Comparison of ENCODE assay signal across 9 mouse cellular contexts in genomic region chr16:93684441-93684840, GRCm38 (mm10). TPM values are rescaled to one million over a fixed set of nuclear protein-coding genes. Genes with fewer than 3 reads are reported as not detected.
DNase-seq lines count a peak whose midpoint lies in the region; ATAC-seq and TF ChIP-seq lines count a peak whose summit lies in the region.
"Had no signal": no experiment of that assay in that cellular context is flagged by ENCODE, and none has a peak within 500 bp of the region (broad histone marks: within the 10 kb centered on the region; RNA-seq: fewer than 3 reads in every experiment).

No protein-coding gene starts in this region.

- intact Hi-C loops in heart, adult 2 months (cut with DNase I): loop anchor here (10.0 kb wide), 1 partner anchor 230 kb away; no protein-coding TSS in a partner anchor
- intact Hi-C loops in heart, postnatal 25 days (cut with DNase I): loop anchor here (10.0 kb wide), 1 partner anchor 100 kb away; no protein-coding TSS in a partner anchor

- TF ChIP-seq POLR2A in heart, adult 2 months (IDR thresholded peaks at IDR 0.05; ENCODE audit: insufficient read depth, low read depth, low read length): no peak
- no peak for TF ChIP-seq POLR2A in CH12.LX (IDR thresholded peaks at IDR 0.05; ENCODE audit: low read depth, low read length)

- H3K27ac ChIP-seq in heart, adult 2 months: no peak overlapping the region; the same call in 1 of the 2 replicates
- no peak overlapping the region for H3K27ac ChIP-seq in CH12.LX (ENCODE audit: insufficient read depth, low read depth)
- no peak overlapping the region for H3K27ac ChIP-seq in forebrain, postnatal 0 days (ENCODE audit: low read depth, low read length)
- no peak overlapping the region for H3K27ac ChIP-seq in macrophage

- TF ChIP-seq RAD21 in CH12.LX (IDR thresholded peaks at IDR 0.05; ENCODE audit: low read depth, low read length): no peak

- no peak for ATAC-seq in forebrain, postnatal 0 days

- peak overlapping the region; percentile 68 for H3K4me3 ChIP-seq in heart, adult 2 months
- peak overlapping the region in 1 of 3 experiments; percentile 15 for H3K4me3 ChIP-seq in CH12.LX (replicated peaks in 1 of 3; ENCODE audit: low read depth in 2 of 3, low read length in 2 of 3, poor library complexity in 1 of 3)
- H3K4me3 ChIP-seq in forebrain, postnatal 0 days (ENCODE audit: low read depth, low read length): no peak overlapping the region
- H3K4me3 ChIP-seq in macrophage (ENCODE audit: inconsistent target): peak overlapping the region; percentile 38

- H3K27me3 ChIP-seq in heart, adult 2 months (ENCODE audit: control insufficient read depth, insufficient read depth, low read length): peaks cover 3% of the 10 kb centered on the region; the same call in 1 of the 2 replicates
- peaks cover 50% of the 10 kb centered on the region for H3K27me3 ChIP-seq in CH12.LX (replicated peaks)
- peaks cover 32% of the 10 kb centered on the region for H3K27me3 ChIP-seq in forebrain, postnatal 0 days (ENCODE audit: insufficient read depth, low read length)

- H3K9me3 ChIP-seq in CH12.LX (replicated peaks; ENCODE audit: low read length): no peaks in the 10 kb centered on the region
- H3K9me3 ChIP-seq in forebrain, postnatal 0 days (ENCODE audit: low read length): no peaks in the 10 kb centered on the region

- dilution Hi-C loops in CH12.LX (cut with MboI; ENCODE audit: extremely low pct_ligation_motif_present, extremely low pct_unique_long_range_greater_than_20kb, low sequenced_read_pairs): no loop called here

- H3K4me1 ChIP-seq in heart, adult 2 months (ENCODE audit: control insufficient read depth, insufficient read depth, low read length): peaks cover 4% of the 10 kb centered on the region
- peaks cover 16 to 32% of the 10 kb centered on the region in 2 experiments for H3K4me1 ChIP-seq in CH12.LX (ENCODE audit: control insufficient read depth in 1 of 2, insufficient read depth in 2 of 2)
- peaks cover 5% of the 10 kb centered on the region; the same call in 1 of the 2 replicates for H3K4me1 ChIP-seq in forebrain, postnatal 0 days (ENCODE audit: insufficient read depth)

- no peak for TF ChIP-seq CTCF in heart, adult 2 months (IDR thresholded peaks at IDR 0.05)
- no peak for TF ChIP-seq CTCF in CH12.LX (conservative IDR thresholded peaks at IDR 0.05 in 1 of 2, IDR thresholded peaks at IDR 0.05 in 1 of 2; ENCODE audit: low read depth in 2 of 2, low read length in 2 of 2)
- TF ChIP-seq CTCF in forebrain, postnatal 0 days (IDR thresholded peaks at IDR 0.05; ENCODE audit: low read depth): no peak

- no peaks in the 10 kb centered on the region for H3K79me2 ChIP-seq in heart, adult 2 months (replicated peaks; ENCODE audit: control insufficient read depth, insufficient read depth, low read length)
- no peaks in the 10 kb centered on the region for H3K79me2 ChIP-seq in CH12.LX (replicated peaks; ENCODE audit: control insufficient read depth, extremely low read depth, insufficient read depth, poor library complexity, severe bottlenecking)
- H3K79me2 ChIP-seq in macrophage (ENCODE audit: inconsistent target): no peaks in the 10 kb centered on the region

- 43% methylated on average over 7 of the region's 7 CpGs for WGBS in heart, adult 2 months
- 35% methylated on average over 7 of the region's 7 CpGs for WGBS in forebrain, postnatal 0 days
- 49% methylated on average over 7 of the region's 7 CpGs for WGBS in macrophage (ENCODE audit: missing documents)

- peak overlapping the region; percentile 64 for H3K4me2 ChIP-seq in CH12.LX (ENCODE audit: insufficient read depth, low read depth, poor library complexity, severe bottlenecking)
- H3K4me2 ChIP-seq in forebrain, postnatal 0 days (ENCODE audit: low read depth): peak overlapping the region; percentile 65

- DNase-seq in heart, adult 2 months: no peak
- DNase-seq in heart, postnatal 25 days (ENCODE audit: low spot score): no peak
- DNase-seq in CH12.LX (ENCODE audit: extremely low read depth): peak; percentile 52
- no peak for DNase-seq in forebrain, postnatal 0 days
- DNase-seq in right cerebral cortex, postnatal 4 days: no peak
- DNase-seq in layer of hippocampus, adult 18-20 months (ENCODE audit: low spot score in 2 of 2): no peak
- DNase-seq in urinary bladder, postnatal 4 days (ENCODE audit: low spot score in 2 of 2): no peak

- no peaks in the 10 kb centered on the region for H3K36me3 ChIP-seq in heart, adult 2 months (ENCODE audit: control insufficient read depth, insufficient read depth, low read length)
- H3K36me3 ChIP-seq in CH12.LX (replicated peaks in 1 of 2; ENCODE audit: control insufficient read depth in 1 of 2, insufficient read depth in 1 of 2, low read length in 1 of 2) (no peaks in the 10 kb centered on the region), macrophage (ENCODE audit: inconsistent target) (no peaks in the 10 kb centered on the region)
- H3K36me3 ChIP-seq in forebrain, postnatal 0 days (ENCODE audit: insufficient read depth): no peaks in the 10 kb centered on the region

- peak overlapping the region; percentile 20 for H3K9ac ChIP-seq in heart, adult 2 months (ENCODE audit: low read depth, low read length)
- peak overlapping the region; percentile 27; the same call in 1 of the 2 replicates for H3K9ac ChIP-seq in CH12.LX (ENCODE audit: insufficient read depth, low read depth)
- 0 out of 2 replicates have a peak overlapping the region, but pooled peaks have one; percentile 37 for H3K9ac ChIP-seq in forebrain, postnatal 0 days

- in situ Hi-C loops in CH12.LX (cut with MboI; ENCODE audit: low pct_ligation_motif_present, low pct_unique_long_range_greater_than_20kb, low sequenced_read_pairs): loop anchor here (10.0 to 25.0 kb wide), 4 partner anchors 50 to 578 kb away; partner anchors contain the start of genes Chaf1b and Cldn14

- no peak for TF ChIP-seq EP300 in heart, adult 2 months (IDR thresholded peaks at IDR 0.05; ENCODE audit: insufficient read depth, low read depth, low read length)
- no peak for TF ChIP-seq EP300 in CH12.LX (IDR thresholded peaks at IDR 0.05; ENCODE audit: low read length)

TF ChIP-seq in CH12.LX, 34 proteins besides CTCF, POLR2A, EP300 and RAD21:
- no peak for TF ChIP-seq CHD1 (IDR thresholded peaks at IDR 0.05; ENCODE audit: low read depth, low read length)
- 0 out of 2 replicates have a peak, but pooled peaks have one; percentile 3 for TF ChIP-seq TCF12 (IDR thresholded peaks at IDR 0.05; ENCODE audit: low read depth, low read length)
- TF ChIP-seq JUN (IDR thresholded peaks at IDR 0.05; ENCODE audit: insufficient read depth, low read depth, low read length): no peak
- TF ChIP-seq MAX (IDR thresholded peaks at IDR 0.05; ENCODE audit: low read length): 0 out of 2 replicates have a peak, but pooled peaks have one; percentile 14
- no peak for TF ChIP-seq IRF4 (IDR thresholded peaks at IDR 0.05; ENCODE audit: low read depth, low read length)
- TF ChIP-seq RCOR1 (conservative IDR thresholded peaks at IDR 0.05; ENCODE audit: low read depth, low read length): no peak
- no peak for TF ChIP-seq USF1 (IDR thresholded peaks at IDR 0.05; ENCODE audit: low read depth, low read length)
- no peak for TF ChIP-seq KAT2A (IDR thresholded peaks at IDR 0.05; ENCODE audit: insufficient replicate concordance, low read length)

RNA-seq across cellular contexts. Expression of gene Cbr3, which starts 1.4 kb away (rescaled TPM):
- total RNA-seq in heart, adult 2 months (2021): 1 to 10 TPM; 1.9 to 2.3 TPM
- 2.8 and 4.1 TPM in 2 replicates for polyA plus RNA-seq in heart, adult 2 months (2012; rRNA removed)
- 1 to 10 TPM; 2.5 to 3.3 TPM for total RNA-seq in heart, postnatal 25 days (2021)
- total RNA-seq in CH12.LX (2012; rRNA removed) (10.8 and 11.1 TPM in 2 replicates), CH12.LX (2014; rRNA removed) (7.8 and 8.0 TPM in 2 replicates)
- polyA plus RNA-seq in CH12.LX (2012; ENCODE audit: insufficient read length, low read depth) (9.8 and 11.7 TPM in 2 replicates), macrophage (2018) (9.0 to 19.4 TPM (median 16.4 TPM) in 3 replicates)
- total RNA-seq in forebrain, postnatal 0 days (2014; rRNA removed): 1.9 and 3.8 TPM in 2 replicates
- 5.0 and 5.3 TPM in 2 replicates for polyA plus RNA-seq in forebrain, postnatal 0 days (2015; fragmentation: Nextera tagmentation; extraction: Ambion mirVana)
- 1 to 10 TPM in 15 of 26 experiments, under 1 TPM in 3, not detected in 8; 0.70 to 6.8 (median 1.5) TPM for total RNA-seq in macrophage (2018; cell fraction: chromatin; rRNA removed)
- total RNA-seq in macrophage (2018; cell fraction: cytosol; rRNA removed): 10 to 100 TPM in 12 of 26 experiments, 1 to 10 TPM in 14; 4.8 to 17.5 (median 9.3) TPM
- 1 to 10 TPM in 25 of 26 experiments, under 1 TPM in 1; 0.87 to 9.8 (median 2.9) TPM for total RNA-seq in macrophage (2018; cell fraction: nucleus; rRNA removed)
- total RNA-seq in layer of hippocampus, adult 18-20 months (2021): 10 to 100 TPM; 16.2 to 18.5 TPM
- total RNA-seq: hematopoietic stem cell, adult 5-6 weeks had no signal

RNA-seq across cellular contexts. Expression of gene Dop1b, which starts 27.3 kb away (rescaled TPM):
- total RNA-seq in heart, adult 2 months (2021): 10 to 100 TPM; 15.7 to 17.6 TPM
- polyA plus RNA-seq in heart, adult 2 months (2012; rRNA removed): 14.5 and 15.5 TPM in 2 replicates
- total RNA-seq in heart, postnatal 25 days (2021): 10 to 100 TPM; 14.5 to 16.6 TPM
- 2.4 and 4.5 TPM in 2 replicates for total RNA-seq in CH12.LX (2012; rRNA removed)
- total RNA-seq in CH12.LX (2014; rRNA removed): 0.90 and 1.5 TPM in 2 replicates
- polyA plus RNA-seq in CH12.LX (2012; ENCODE audit: insufficient read length, low read depth): 1.7 and 3.1 TPM in 2 replicates
- 38.7 and 48.4 TPM in 2 replicates for total RNA-seq in forebrain, postnatal 0 days (2014; rRNA removed)
- 19.4 and 22.0 TPM in 2 replicates for polyA plus RNA-seq in forebrain, postnatal 0 days (2015; fragmentation: Nextera tagmentation; extraction: Ambion mirVana)
- 100 to 1,000 TPM; 102 to 263 (median 143) TPM for total RNA-seq in macrophage (2018; cell fraction: chromatin; rRNA removed)
- 10 to 100 TPM; 29.1 to 56.1 (median 36.6) TPM for total RNA-seq in macrophage (2018; cell fraction: cytosol; rRNA removed)
- 100 to 1,000 TPM in 7 of 26 experiments, 10 to 100 TPM in 19; 58.1 to 121 (median 88.9) TPM for total RNA-seq in macrophage (2018; cell fraction: nucleus; rRNA removed)
- polyA plus RNA-seq in macrophage (2018): 22.6 to 30.7 TPM (median 29.9 TPM) in 3 replicates
- 10 to 100 TPM; 90.5 to 95.7 TPM for total RNA-seq in layer of hippocampus, adult 18-20 months (2021)

RNA-seq across cellular contexts. Expression of gene Gm5678, which starts 56.5 kb away (rescaled TPM):
- 1 to 10 TPM; 1.6 to 2.5 TPM for total RNA-seq in heart, adult 2 months (2021)
- not detected in 2 replicates for polyA plus RNA-seq in heart, adult 2 months (2012; rRNA removed)
- 1 to 10 TPM in 1 of 2 experiments, under 1 TPM in 1; 0.67 to 1.1 TPM for total RNA-seq in heart, postnatal 25 days (2021)
- not detected in 2 replicates for total RNA-seq in CH12.LX (2012; rRNA removed)
- not detected in 2 replicates for total RNA-seq in CH12.LX (2014; rRNA removed)
- not detected in 2 replicates for polyA plus RNA-seq in CH12.LX (2012; ENCODE audit: insufficient read length, low read depth)
- total RNA-seq in forebrain, postnatal 0 days (2014; rRNA removed): not detected in 2 replicates
- polyA plus RNA-seq in forebrain, postnatal 0 days (2015; fragmentation: Nextera tagmentation; extraction: Ambion mirVana): not detected in 2 replicates
- not detected for total RNA-seq in macrophage (2018; cell fraction: chromatin; rRNA removed)
- total RNA-seq in macrophage (2018; cell fraction: cytosol; rRNA removed): not detected
- total RNA-seq in macrophage (2018; cell fraction: nucleus; rRNA removed): not detected
- polyA plus RNA-seq in macrophage (2018): not detected in 3 replicates
- total RNA-seq in layer of hippocampus, adult 18-20 months (2021): 1 to 10 TPM; 3.8 to 4.4 TPM
- total RNA-seq: hematopoietic stem cell, adult 5-6 weeks had no signal
